Mouse (Mus musculus) intestine, embryonic 14.5 days (tissue): ENCODE results near the gene Dok3. TPM values are rescaled to one million over a fixed set of nuclear protein-coding genes. Genes with fewer than 3 reads are reported as not detected.
"Not testable (repeated sequence)": the region's sequence is repeated elsewhere in the genome, so short reads cannot be mapped to it uniquely, and the experiment has no call there.

ENCODE experiments used
- ATAC-seq: fragments of 200-750 bp; cut with Nextera tagmentation; replicated peaks from 2 replicates; pipeline ENCODE4 v1.8.0; 2017; ENCODE audit warnings: low read depth, moderate number of reproducible peaks, moderate TSS enrichment, moderate library complexity; ENCODE audit not compliant: low FRiP score, low TSS enrichment
- DNase-seq: peaks from one replicate; pipeline ENCODE4 v3.0.0-alpha.2; 2018; ENCODE audit warnings: low spot score
- H3K27ac ChIP-seq: fragments of 300-500 bp; sonication (generic); 2 replicates; pipeline ENCODE4 v1.5.1; 2014; ENCODE audit warnings: low read depth, mild to moderate bottlenecking, control low read depth
- H3K27me3 ChIP-seq: fragments of 300-500 bp; sonication (generic); replicated peaks from 2 replicates; pipeline ENCODE4 v1.6.1; 2014; ENCODE audit warnings: low read length, control low read depth; ENCODE audit not compliant: control insufficient read depth, insufficient read depth
- H3K36me3 ChIP-seq: fragments of 300-500 bp; sonication (generic); 2 replicates; pipeline ENCODE4 v1.6.1; 2014; ENCODE audit warnings: low read length, control low read depth; ENCODE audit not compliant: control insufficient read depth, insufficient read depth
- H3K4me1 ChIP-seq: fragments of 300-500 bp; sonication (generic); replicated peaks from 2 replicates; pipeline ENCODE4 v1.6.1; 2014; ENCODE audit warnings: low read length, control low read depth, mixed read lengths; ENCODE audit not compliant: control insufficient read depth, insufficient read depth
- H3K4me2 ChIP-seq: fragments of 300-500 bp; sonication (generic); 2 replicates; pipeline ENCODE4 v1.6.1; 2014; ENCODE audit warnings: low read length
- H3K4me3 ChIP-seq: fragments of 300-500 bp; sonication (generic); 2 replicates; pipeline ENCODE4 v1.5.1; 2014; ENCODE audit warnings: low read depth, low read length, control low read depth, mixed read lengths
- H3K9ac ChIP-seq: fragments of 300-500 bp; sonication (generic); 2 replicates; pipeline ENCODE4 v1.6.1; 2014; ENCODE audit warnings: mild to moderate bottlenecking, low read length
- H3K9me3 ChIP-seq: fragments of 300-500 bp; sonication (generic); 2 replicates; pipeline ENCODE4 v1.6.1; 2016; ENCODE audit warnings: low read length, control low read depth; ENCODE audit not compliant: control insufficient read depth
- WGBS: fragments of 180-500 bp; shearing (Covaris S2); extraction: QIAGEN DNeasy Blood & Tissue Kit; methylation state at CpG from one replicate; pipeline ENCODE4 v1.1.7; 2014; 5-methylcytosine and 5-hydroxymethylcytosine counted together
- polyA plus RNA-seq: library from polyadenylated mRNA; unstranded; fragments of >200 nt; fragmentation: Nextera tagmentation; extraction: Ambion mirVana; gene quantifications from 2 replicates; pipeline ENCODE4 v1.2.1, GENCODE M21; 2014

Dok3 gene
- polyA plus RNA-seq, 1 experiment from 2014 or later: 1.9 TPM

DNA sequence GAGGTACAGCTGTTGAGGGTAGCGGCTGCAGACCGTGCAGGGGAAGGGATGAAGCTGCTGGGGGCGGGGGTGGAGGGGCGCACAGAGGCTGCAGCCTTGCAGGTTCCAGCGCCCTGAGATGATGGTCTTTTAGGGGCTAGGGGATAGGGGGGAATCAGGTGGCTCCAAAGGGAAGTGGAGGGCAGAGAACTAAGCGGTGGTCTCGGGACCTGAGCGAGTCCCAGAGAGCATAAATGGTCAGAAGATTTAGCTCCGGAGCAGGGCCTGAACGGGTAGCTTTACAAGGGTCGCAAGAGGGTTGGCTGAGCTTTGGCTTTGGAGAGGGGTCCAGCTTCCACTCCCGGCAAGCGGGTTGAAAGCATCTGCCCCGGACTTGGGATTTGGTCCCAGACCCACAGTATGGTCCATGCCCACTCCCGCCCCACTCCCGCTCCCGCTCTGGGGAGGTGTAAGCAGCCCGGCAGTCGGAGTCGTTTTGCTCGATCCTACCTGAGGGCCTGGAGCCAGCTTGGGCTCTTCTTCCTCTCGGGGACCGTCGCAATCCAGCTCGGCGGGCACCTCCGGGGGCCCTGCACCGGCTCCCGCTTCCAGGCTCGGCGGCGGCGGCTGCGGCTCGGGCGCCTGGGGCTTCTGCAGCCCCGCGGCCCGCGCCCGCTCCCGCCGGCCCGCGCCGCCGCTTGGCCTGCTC is 41.3 kb upstream of the Dok3 start:
- ATAC-seq: peak; percentile 74
- Histone ChIP-seq H3K4me3 (peak overlapping the region; percentile 65), H3K9ac (peak overlapping the region; percentile 77), H3K9me3 (no peaks in the 10 kb centered on the region), H3K27ac (peak overlapping the region; percentile 78), H3K27me3 (no peaks in the 10 kb centered on the region), H3K36me3 (peaks cover 21% of the 10 kb centered on the region), H3K4me2 (peak overlapping the region; percentile 96), H3K4me1 (peaks cover 17% of the 10 kb centered on the region)
- under 1% methylated on average over 47 of the region's 47 CpGs for WGBS
- peak; percentile 82 for DNase-seq

DNA sequence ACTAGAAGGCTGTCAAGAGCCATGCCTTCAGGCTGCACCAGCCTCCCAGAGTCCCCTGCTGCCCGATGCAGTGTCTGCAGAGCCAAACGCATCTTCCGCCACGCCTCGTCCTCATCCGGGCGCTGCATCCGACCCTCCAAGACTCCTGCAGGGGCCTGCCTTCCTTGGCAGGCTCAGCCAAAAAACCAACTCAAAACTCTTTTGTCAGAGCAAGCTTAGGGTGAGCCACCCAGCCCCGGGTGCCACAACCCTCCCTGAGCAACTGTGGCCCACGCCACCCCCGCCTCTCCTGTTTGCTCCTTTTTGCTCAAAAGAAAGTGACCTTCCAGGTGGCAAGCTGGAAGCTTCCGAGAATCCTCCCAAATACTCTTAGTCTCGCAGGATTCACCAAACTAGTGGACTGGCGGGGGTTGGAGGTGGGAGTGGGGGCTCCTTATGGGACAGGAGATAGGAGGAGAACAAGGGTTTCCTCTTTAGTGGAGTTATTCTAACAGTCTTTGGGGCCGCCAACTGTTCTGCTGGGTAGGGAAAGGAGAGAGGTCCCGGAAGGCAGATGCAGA is 40.7 kb upstream of the Dok3 start:
- H3K4me2 ChIP-seq: peak overlapping the region; percentile 96
- 4% methylated on average over 16 of the region's 16 CpGs for WGBS
- H3K4me1 ChIP-seq: peaks cover 17% of the 10 kb centered on the region
- peaks cover 21% of the 10 kb centered on the region for H3K36me3 ChIP-seq
- peak overlapping the region; percentile 77 for H3K9ac ChIP-seq
- no peaks in the 10 kb centered on the region for H3K27me3 ChIP-seq
- peak; percentile 55 for DNase-seq
- ATAC-seq: no peak
- H3K4me3 ChIP-seq: peak overlapping the region; percentile 65
- H3K27ac ChIP-seq: peak overlapping the region; percentile 78
- H3K9me3 ChIP-seq: no peaks in the 10 kb centered on the region

DNA sequence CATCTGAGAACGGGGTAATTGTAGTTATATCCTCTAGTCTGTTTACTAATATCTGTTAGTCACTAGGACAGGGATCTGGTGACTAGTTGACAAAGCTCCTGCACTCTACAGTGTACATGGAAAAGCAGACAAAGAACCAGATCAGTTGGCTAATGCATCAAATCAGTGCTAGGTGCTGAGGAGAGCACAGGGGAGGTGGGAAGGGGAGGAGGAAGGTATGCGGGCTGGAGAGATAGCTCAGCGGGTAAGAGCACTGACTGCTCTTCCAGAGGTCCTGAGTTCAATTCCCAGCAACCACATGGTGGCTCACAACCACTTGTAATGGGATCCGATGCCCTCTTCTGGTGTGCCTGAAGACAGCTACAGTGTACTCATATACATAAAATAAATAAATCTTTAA is 39.4 kb upstream of the Dok3 start:
- ATAC-seq, H3K4me3 ChIP-seq, H3K9ac ChIP-seq, DNase-seq, H3K27ac ChIP-seq, H3K9me3 ChIP-seq, H3K4me2 ChIP-seq, H3K27me3 ChIP-seq: not testable (repeated sequence)
- H3K36me3 ChIP-seq: peaks cover 21% of the 10 kb centered on the region
- WGBS: 89% methylated on average over 4 of the region's 4 CpGs
- peaks cover 17% of the 10 kb centered on the region for H3K4me1 ChIP-seq

DNA sequence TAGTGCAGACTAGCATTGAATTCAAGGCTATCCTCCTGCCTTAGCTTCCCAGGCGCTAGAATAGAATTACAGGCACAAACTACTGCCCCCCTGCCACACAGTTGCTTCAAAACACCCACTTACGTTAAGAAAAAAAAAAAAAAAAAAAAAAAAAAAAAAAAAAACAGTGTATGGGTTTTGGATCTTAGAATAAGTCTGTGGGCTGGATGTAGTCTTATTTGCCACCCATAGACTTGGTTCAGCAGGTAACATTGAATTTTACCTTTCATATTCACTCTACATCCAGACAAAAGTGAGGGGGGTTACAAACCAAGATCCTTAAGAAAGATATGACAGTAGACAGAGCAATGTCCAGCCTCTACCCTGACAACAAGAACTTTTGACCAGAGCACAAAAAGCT is 38.9 kb upstream of the Dok3 start:
- Histone ChIP-seq H3K9me3 (no peaks in the 10 kb centered on the region), H3K4me1 (peaks cover 17% of the 10 kb centered on the region), H3K4me3 (no peak overlapping the region), H3K27me3 (no peaks in the 10 kb centered on the region), H3K27ac (no peak overlapping the region), H3K4me2 (no peak overlapping the region), H3K36me3 (peaks cover 21% of the 10 kb centered on the region), H3K9ac (no peak overlapping the region)
- WGBS: 83% methylated on average over 2 of the region's 2 CpGs
- DNase-seq: no peak
- ATAC-seq: no peak

DNA sequence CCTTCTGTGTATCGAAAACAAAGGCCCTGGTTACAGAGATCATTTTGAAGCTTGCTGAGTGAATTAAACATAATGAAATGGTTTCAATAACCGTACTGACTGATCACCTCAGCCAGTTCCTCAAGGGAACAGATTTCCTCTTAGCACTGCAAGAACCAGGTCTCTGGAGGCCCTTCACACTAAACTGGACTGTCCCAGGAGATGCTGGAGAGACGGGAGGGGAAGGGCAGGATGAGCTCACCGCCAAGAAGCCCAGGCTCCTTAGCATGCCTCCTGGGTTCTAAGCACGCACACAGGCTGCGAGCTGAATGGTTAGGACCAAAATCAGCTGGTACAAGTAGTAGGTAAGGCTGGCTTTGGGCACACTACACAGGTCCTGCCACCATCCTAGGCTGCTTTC is 37.9 kb upstream of the Dok3 start:
- no peak overlapping the region for H3K4me2 ChIP-seq
- no peaks in the 10 kb centered on the region for H3K9me3 ChIP-seq
- no peak for ATAC-seq
- H3K27me3 ChIP-seq: no peaks in the 10 kb centered on the region
- WGBS: 81% methylated on average over 6 of the region's 6 CpGs
- H3K27ac ChIP-seq: no peak overlapping the region
- no peak for DNase-seq
- peaks cover 21% of the 10 kb centered on the region for H3K36me3 ChIP-seq
- peaks cover 17% of the 10 kb centered on the region for H3K4me1 ChIP-seq
- H3K4me3 ChIP-seq: no peak overlapping the region
- H3K9ac ChIP-seq: no peak overlapping the region

DNA sequence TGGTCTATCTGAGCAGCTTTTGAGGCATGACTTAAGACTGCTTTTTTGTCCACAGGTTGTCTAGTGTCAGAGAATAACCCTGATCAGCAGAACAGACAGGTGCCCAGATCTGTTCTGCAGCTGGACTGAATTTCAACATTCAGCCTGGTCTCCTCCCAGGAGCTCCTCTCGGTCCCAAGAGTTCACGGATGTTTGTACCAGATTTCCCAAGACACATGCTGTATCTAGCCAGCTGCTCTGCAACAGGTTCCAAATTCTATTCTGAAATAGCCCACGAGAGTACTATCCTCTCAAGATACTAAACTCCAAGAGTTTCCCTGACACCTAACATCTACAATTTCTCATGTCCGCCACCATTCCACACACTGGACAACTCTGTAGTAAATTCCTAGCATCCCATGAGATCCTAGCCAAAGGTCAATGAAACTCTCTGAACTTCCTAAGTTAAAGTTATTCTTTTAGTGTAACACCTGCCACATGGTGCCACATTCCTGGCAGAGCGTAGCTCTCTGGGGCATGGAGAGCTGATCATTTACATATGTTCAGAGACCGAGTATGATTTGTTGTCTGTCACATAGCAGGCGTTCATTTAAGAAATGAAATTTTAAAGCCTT is 34.3 kb upstream of the Dok3 start:
- Histone ChIP-seq H3K9ac (no peak overlapping the region), H3K4me3 (no peak overlapping the region), H3K9me3 (no peaks in the 10 kb centered on the region), H3K4me1 (no peaks in the 10 kb centered on the region), H3K27me3 (no peaks in the 10 kb centered on the region), H3K36me3 (peaks cover 18% of the 10 kb centered on the region), H3K4me2 (no peak overlapping the region), H3K27ac (no peak overlapping the region)
- WGBS: 88% methylated on average over 7 of the region's 7 CpGs
- ATAC-seq (no peak), DNase-seq (no peak)

DNA sequence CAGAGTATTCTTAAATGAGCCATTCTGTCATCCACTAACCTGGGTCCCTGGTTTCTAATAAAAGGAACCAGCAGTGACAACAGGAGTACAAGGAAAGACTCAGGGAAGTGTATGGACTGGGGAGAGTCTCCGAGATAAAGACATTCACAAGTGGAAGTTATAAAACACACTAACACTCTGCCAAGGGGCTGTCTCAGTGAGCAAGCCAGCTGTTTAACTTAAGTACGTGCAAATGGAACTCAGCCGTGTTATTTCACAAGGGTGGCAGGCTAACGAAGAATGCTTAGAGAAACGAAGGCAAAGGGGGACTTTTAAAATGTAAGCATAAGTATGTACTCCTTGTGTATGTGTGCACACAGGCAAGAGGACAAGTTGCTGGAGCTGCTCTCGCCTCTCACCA is 28.4 kb upstream of the Dok3 start:
- no peaks in the 10 kb centered on the region for H3K4me1 ChIP-seq
- H3K4me2 ChIP-seq: no peak overlapping the region
- no peaks in the 10 kb centered on the region for H3K27me3 ChIP-seq
- H3K36me3 ChIP-seq: peaks cover 40% of the 10 kb centered on the region
- DNase-seq (no peak), ATAC-seq (no peak)
- WGBS: 80% methylated on average over 6 of the region's 6 CpGs
- H3K9ac ChIP-seq: no peak overlapping the region
- H3K27ac ChIP-seq: no peak overlapping the region
- H3K4me3 ChIP-seq: no peak overlapping the region
- no peaks in the 10 kb centered on the region for H3K9me3 ChIP-seq

DNA sequence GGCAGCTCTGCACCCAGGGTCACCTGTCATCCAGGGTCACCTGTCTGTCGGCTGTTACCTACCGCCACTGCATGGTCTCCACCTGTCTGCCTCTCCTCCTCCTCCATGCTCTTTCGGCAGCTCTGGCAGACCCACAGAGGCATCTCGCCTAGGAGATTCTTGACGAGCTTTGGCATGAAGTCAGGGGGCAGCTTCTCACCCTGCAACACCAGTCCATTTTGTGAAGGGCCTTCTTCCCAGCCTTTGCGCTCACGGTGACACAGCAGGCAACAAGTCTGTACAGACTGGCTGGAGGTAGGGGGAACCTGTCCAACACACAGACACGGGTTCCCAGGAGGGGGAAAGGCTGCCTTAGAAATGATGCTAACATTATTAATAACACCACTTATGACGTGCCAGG is 26.8 kb upstream of the Dok3 start:
- Histone ChIP-seq H3K9me3 (no peaks in the 10 kb centered on the region), H3K27me3 (no peaks in the 10 kb centered on the region), H3K4me2 (no peak overlapping the region), H3K27ac (no peak overlapping the region), H3K9ac (no peak overlapping the region), H3K36me3 (peaks cover 55% of the 10 kb centered on the region), H3K4me3 (no peak overlapping the region), H3K4me1 (no peaks in the 10 kb centered on the region)
- 91% methylated on average over 9 of the region's 9 CpGs for WGBS
- no peak for DNase-seq
- no peak for ATAC-seq

DNA sequence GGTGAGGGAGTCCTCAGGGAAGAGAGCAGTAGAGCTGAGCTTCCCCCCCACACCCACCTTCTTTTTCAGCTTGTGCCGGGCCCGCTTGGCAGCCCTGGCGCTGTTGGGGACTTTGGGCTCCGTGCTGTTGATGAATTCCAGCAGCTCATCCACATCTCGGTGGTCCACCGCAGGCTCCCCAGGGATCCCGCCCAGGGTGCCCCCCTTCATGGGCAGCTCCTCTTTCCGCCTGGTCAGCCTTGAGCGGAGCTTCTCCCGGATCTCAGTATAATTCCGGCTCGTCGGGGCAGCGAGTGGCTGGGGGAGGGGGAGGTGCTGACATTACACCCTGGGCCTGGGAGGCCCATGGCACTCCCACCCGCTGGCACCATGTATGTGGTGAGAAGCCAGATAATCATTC is 20.0 kb upstream of the Dok3 start:
- Histone ChIP-seq H3K27ac (no peak overlapping the region), H3K4me3 (no peak overlapping the region), H3K27me3 (no peaks in the 10 kb centered on the region), H3K9ac (no peak overlapping the region), H3K4me1 (no peaks in the 10 kb centered on the region), H3K36me3 (peaks cover 92% of the 10 kb centered on the region), H3K4me2 (no peak overlapping the region), H3K9me3 (no peaks in the 10 kb centered on the region)
- WGBS: 92% methylated on average over 15 of the region's 15 CpGs
- no peak for DNase-seq
- ATAC-seq: no peak
